Mouse (Mus musculus) cortical plate, adult 2 months (tissue): ENCODE results near the gene Cilp. TPM values are rescaled to one million over a fixed set of nuclear protein-coding genes. Genes with fewer than 3 reads are reported as not detected.
"Not testable (repeated sequence)": the region's sequence is repeated elsewhere in the genome, so short reads cannot be mapped to it uniquely, and the experiment has no call there.

Source experiments
- H3K27ac ChIP-seq: fragments of 200-500 bp; 2 replicates; pipeline ENCODE4 v1.5.1; 2012; ENCODE audit warnings: low read length, control low read depth, inconsistent platforms; ENCODE audit not compliant: insufficient read depth
- H3K4me1 ChIP-seq: fragments of 200-500 bp; 2 replicates; pipeline ENCODE4 v1.6.1; 2011; ENCODE audit warnings: low read length; ENCODE audit not compliant: control insufficient read depth, insufficient read depth
- H3K4me3 ChIP-seq: fragments of 200-500 bp; 2 replicates; pipeline ENCODE4 v1.5.1; 2011; ENCODE audit warnings: mild to moderate bottlenecking, low read length, control low read depth; ENCODE audit not compliant: insufficient read depth
- CTCF ChIP-seq: fragments of 200-500 bp; IDR thresholded peaks from 2 replicates; pipeline ENCODE4 v1.5.1; 2011; ENCODE audit warnings: mild to moderate bottlenecking, control low read depth, low read length; ENCODE audit not compliant: insufficient read depth; ENCODE audit errors: extremely low read depth
- POLR2A ChIP-seq: fragments of 200-500 bp; IDR thresholded peaks from 2 replicates; pipeline ENCODE4 v1.6.1; 2011; ENCODE audit warnings: mild to moderate bottlenecking, low read length, control low read depth; ENCODE audit not compliant: insufficient read depth; ENCODE audit errors: extremely low read depth
- polyA plus RNA-seq: library from polyadenylated mRNA; depleted of rRNA; stranded (reverse); fragments of >200 nt; gene quantifications from 2 replicates; pipeline ENCODE4 v1.2.3, GENCODE M21; 2012

Cilp gene
- polyA plus RNA-seq, 1 experiment: 0.02 TPM

- no peak for TF ChIP-seq CTCF
- TF ChIP-seq POLR2A: no peak
- Histone ChIP-seq H3K4me1 (no peaks in the 10 kb centered on the region), H3K27ac (no peak overlapping the region), H3K4me3 (no peak overlapping the region)
These were observed 2.9 kb downstream of the Cilp start for GRCm38 (mm10) chr9:65267742-65268515.

GRCm38 (mm10) chr9:65273048-65273809 lies 8.2 kb downstream of the Cilp start:
- no peak for TF ChIP-seq CTCF
- Histone ChIP-seq H3K4me1 (no peaks in the 10 kb centered on the region), H3K27ac (no peak overlapping the region), H3K4me3 (no peak overlapping the region)

GRCm38 (mm10) chr9:65273873-65274272 lies 8.9 kb downstream of the Cilp start:
- no peak for TF ChIP-seq POLR2A
- TF ChIP-seq CTCF: no peak
- H3K4me1 ChIP-seq: no peaks in the 10 kb centered on the region
- no peak overlapping the region for H3K4me3 ChIP-seq
- no peak overlapping the region for H3K27ac ChIP-seq

GRCm38 (mm10) chr9:65274851-65275250 lies 9.9 kb downstream of the Cilp start:
- H3K4me3 ChIP-seq, H3K27ac ChIP-seq, H3K4me1 ChIP-seq: not testable (repeated sequence)

GRCm38 (mm10) chr9:65275810-65276530 lies 11.0 kb downstream of the Cilp start:
- no peak overlapping the region for H3K4me3 ChIP-seq
- no peaks in the 10 kb centered on the region for H3K4me1 ChIP-seq
- H3K27ac ChIP-seq: no peak overlapping the region
- TF ChIP-seq POLR2A (no peak), CTCF (no peak)

- Histone ChIP-seq H3K4me1 (0 out of 2 replicates have a peak, but pooled peaks cover 3% of the 10 kb centered on the region), H3K4me3 (no peak overlapping the region), H3K27ac (no peak overlapping the region)
- TF ChIP-seq POLR2A (no peak), CTCF (no peak)
These were observed 16.7 kb downstream of the Cilp start for GRCm38 (mm10) chr9:65281536-65282151.

GRCm38 (mm10) chr9:65283301-65283700 lies 18.3 kb downstream of the Cilp start:
- H3K4me1 ChIP-seq: 0 out of 2 replicates have a peak, but pooled peaks cover 3% of the 10 kb centered on the region
- H3K4me3 ChIP-seq: no peak overlapping the region
- peak; percentile 61 for TF ChIP-seq CTCF
- no peak for TF ChIP-seq POLR2A
- no peak overlapping the region for H3K27ac ChIP-seq

GRCm38 (mm10) chr9:65288252-65288651 lies 23.3 kb downstream of the Cilp start:
- H3K27ac ChIP-seq, H3K4me1 ChIP-seq, H3K4me3 ChIP-seq: not testable (repeated sequence)

GRCm38 (mm10) chr9:65289988-65290387 lies 25.0 kb downstream of the Cilp start:
- Histone ChIP-seq H3K4me1 (no peaks in the 10 kb centered on the region; the same call in 1 of the 2 replicates), H3K27ac (no peak overlapping the region)

GRCm38 (mm10) chr9:65292421-65292820 lies 27.4 kb downstream of the Cilp start:
- TF ChIP-seq CTCF: no peak
- no peak for TF ChIP-seq POLR2A
- Histone ChIP-seq H3K4me3 (no peak overlapping the region), H3K4me1 (no peaks in the 10 kb centered on the region; the same call in 1 of the 2 replicates), H3K27ac (no peak overlapping the region)

More at GRCm38 (mm10) chr9:65289988-65290387, 25.0 kb downstream of the Cilp start:
- no peak overlapping the region for H3K4me3 ChIP-seq
- no peak for TF ChIP-seq POLR2A
- no peak for TF ChIP-seq CTCF
